Comparison of ENCODE assay signal across 21 mouse cellular contexts in the genomic region with DNA sequence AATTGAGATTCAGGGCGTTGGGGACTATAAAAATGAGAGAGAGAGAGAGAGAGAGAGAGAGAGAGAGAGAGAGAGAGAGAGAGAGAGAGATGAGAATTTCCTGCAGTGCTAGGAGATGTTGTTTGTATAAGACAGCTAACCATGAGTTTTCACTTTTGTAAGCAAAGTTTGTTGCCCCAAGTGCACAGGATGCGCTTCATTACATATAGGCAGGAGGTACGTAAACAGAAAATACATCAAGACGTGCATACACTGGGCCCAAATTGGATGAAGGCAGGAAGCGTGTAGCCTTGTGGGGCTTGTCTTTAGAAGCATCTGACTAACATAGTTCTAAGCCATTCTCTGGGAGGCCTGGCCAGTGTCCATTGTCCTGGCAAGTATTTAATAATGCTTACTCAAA. TPM values are rescaled to one million over a fixed set of nuclear protein-coding genes. Genes with fewer than 3 reads are reported as not detected.
DNase-seq lines count a peak whose midpoint lies in the region; ATAC-seq and TF ChIP-seq lines count a peak whose summit lies in the region.
"Had no signal": no experiment of that assay in that cellular context is flagged by ENCODE, and none has a peak within 500 bp of the region (broad histone marks: within the 10 kb centered on the region; RNA-seq: fewer than 3 reads in every experiment).

No protein-coding gene starts in this region.

- no peaks in the 10 kb centered on the region for H3K27me3 ChIP-seq in thymus, adult 2 months (ENCODE audit: control insufficient read depth, insufficient read depth, low read length)
- H3K27me3 ChIP-seq: embryonic facial prominence, embryonic 13.5 days; forebrain, embryonic 13.5 days; heart, embryonic 12.5 days had no signal

- H3K36me3 ChIP-seq in thymus, adult 2 months (ENCODE audit: control insufficient read depth, insufficient read depth, low read length) = no peaks in the 10 kb centered on the region
- H3K36me3 ChIP-seq: embryonic facial prominence, embryonic 13.5 days; G1E; heart, embryonic 12.5 days; hindbrain, embryonic 10.5 days had no signal

- no peak for DNase-seq in thymus, adult 2 months
- DNase-seq in thymus, postnatal 36 days = no peak
- peak; percentile 72 for DNase-seq in CD4-positive, CD25-positive, alpha-beta regulatory T cell, adult 2 months (ENCODE audit: low read depth, low spot score)
- peak; percentile 84 for DNase-seq in induced T-regulatory cell, adult 2 months (ENCODE audit: low read depth)
- peak; percentile 42 for DNase-seq in thymus, postnatal 4 days
- no peak for DNase-seq in retina, embryonic 14.5 days (ENCODE audit: low spot score)
- DNase-seq: adrenal gland, adult 2 months; adrenal gland, postnatal 25 days; cerebellum, adult 18-20 months; cerebellum, adult 9-11 months; cerebellum, postnatal 36 days; forebrain, postnatal 0 days; gastrocnemius, postnatal 14 days had no signal

- no peak for TF ChIP-seq CTCF in thymus, adult 2 months (IDR thresholded peaks at IDR 0.05; ENCODE audit: borderline replicate concordance, control insufficient read depth, extremely low read depth, insufficient read depth, low read length, poor library complexity)

- WGBS in thymus, adult 2 months = 50% methylated on average over 5 of the region's 5 CpGs

- peaks cover 66% of the 10 kb centered on the region for H3K4me1 ChIP-seq in thymus, adult 2 months (replicated peaks; ENCODE audit: control insufficient read depth, insufficient read depth, low read length)

- H3K4me3 ChIP-seq in thymus, adult 2 months (ENCODE audit: control insufficient read depth, insufficient read depth, low read length) = no peak overlapping the region
- H3K4me3 ChIP-seq: embryonic facial prominence, embryonic 13.5 days; forebrain, embryonic 13.5 days; heart, embryonic 12.5 days; hindbrain, embryonic 10.5 days had no signal

- no peak for TF ChIP-seq POLR2A in thymus, adult 2 months (IDR thresholded peaks at IDR 0.05; ENCODE audit: control insufficient read depth, extremely low read depth, insufficient read depth, low read length, poor library complexity)

- H3K27ac ChIP-seq in thymus, adult 2 months (ENCODE audit: control insufficient read depth, insufficient read depth, low read length) = peak overlapping the region; percentile 80
- H3K27ac ChIP-seq: embryonic facial prominence, embryonic 13.5 days; forebrain, embryonic 13.5 days; hindbrain, embryonic 10.5 days; hindbrain, embryonic 14.5 days had no signal

- ATAC-seq in erythroid progenitor cell, adult 5-6 weeks (replicated peaks; ENCODE audit: low FRiP score, poor library complexity, severe bottlenecking) = no peak
- ATAC-seq: forebrain, embryonic 13.5 days; forebrain, postnatal 0 days had no signal

RNA-seq across cellular contexts. Expression of a gene that starts 25.3 kb away (rescaled TPM):
- polyA plus RNA-seq in thymus, adult 2 months (2012; rRNA removed) = 3,068 and 3,478 TPM in 2 replicates
- total RNA-seq in erythroid progenitor cell, adult 5-6 weeks (2015; ENCODE audit: low replicate concordance) = 11.9 and 33.1 TPM in 2 replicates
- 1.0 and 7.8 TPM in 2 replicates for total RNA-seq in erythroid progenitor cell, adult 5-6 weeks (2017; ENCODE audit: low replicate concordance)
- total RNA-seq: G1E had no signal
- polyA plus RNA-seq: C2C12, G1E had no signal

RNA-seq across cellular contexts. Expression of a gene that starts 49.0 kb away (rescaled TPM):
- polyA plus RNA-seq in thymus, adult 2 months (2012; rRNA removed) = 4.5 and 6.8 TPM in 2 replicates
- not detected in 2 replicates for total RNA-seq in erythroid progenitor cell, adult 5-6 weeks (2015; ENCODE audit: low replicate concordance)
- 1.8 TPM in 1 of 2 replicates, not detected in the other for total RNA-seq in erythroid progenitor cell, adult 5-6 weeks (2017; ENCODE audit: low replicate concordance)

Comparison
In these comparisons a context has a peak if more than half of its experiments do, and no peak if none do; other contexts are left out.
1. DNase-seq: peak in CD4-positive, CD25-positive, alpha-beta regulatory T cell, adult 2 months (single experiment), induced T-regulatory cell, adult 2 months (single experiment) and thymus, postnatal 4 days (single experiment); none in thymus, adult 2 months (single experiment), thymus, postnatal 36 days (0 of 2) and retina, embryonic 14.5 days (single experiment).